In genomic region chr11:88187417-88188133, GRCm38 (mm10) we compare ENCODE assay signal across 8 mouse cellular contexts. TPM values are rescaled to one million over a fixed set of nuclear protein-coding genes. Genes with fewer than 3 reads are reported as not detected.
DNase-seq lines count a peak whose midpoint lies in the region; ATAC-seq lines count a peak whose summit lies in the region.

No protein-coding gene starts in this region.

- peaks cover 19% of the 10 kb centered on the region; the same call in 1 of the 2 replicates for H3K36me3 ChIP-seq in intestine, embryonic 14.5 days (ENCODE audit: control insufficient read depth, insufficient read depth, low read length)

- H3K4me1 ChIP-seq in intestine, embryonic 14.5 days (replicated peaks; ENCODE audit: control insufficient read depth, insufficient read depth, low read length): peaks cover 25% of the 10 kb centered on the region

- H3K27ac ChIP-seq in intestine, embryonic 14.5 days (ENCODE audit: low read depth): peak overlapping the region; percentile 83

- peak overlapping the region; percentile 43 for H3K4me2 ChIP-seq in intestine, embryonic 14.5 days (ENCODE audit: low read length)

- intact Hi-C loops in gastrocnemius, postnatal 14 days (cut with DNase I; ENCODE audit: low total_unique reads): loop anchor here (5.0 kb wide), 1 partner anchor 215 kb away; no protein-coding TSS in a partner anchor
- intact Hi-C loops in left cerebral cortex, postnatal 10 days (cut with DNase I): loop anchor here (5.0 kb wide), 1 partner anchor 120 kb away; the partner anchor contains the start of gene Vezf1

- peak overlapping the region; percentile 17; the same call in 1 of the 2 replicates for H3K4me3 ChIP-seq in intestine, embryonic 14.5 days (ENCODE audit: low read depth, low read length)

- H3K27me3 ChIP-seq in intestine, embryonic 14.5 days (replicated peaks; ENCODE audit: control insufficient read depth, insufficient read depth, low read length): peaks cover 11% of the 10 kb centered on the region

- peak; percentile 95 for DNase-seq in ZHBTc4 (ENCODE audit: low read depth, low spot score)
- peak; percentile 91 for DNase-seq in gastrocnemius, postnatal 14 days
- DNase-seq in intestine, embryonic 14.5 days (ENCODE audit: low spot score): peak; percentile 84
- DNase-seq in left cerebral cortex, postnatal 10 days (ENCODE audit: extremely low spot score in 1 of 2, low spot score in 2 of 2): peak; percentile 80 to 91
- DNase-seq in right cerebral cortex, postnatal 10 days (ENCODE audit: low spot score in 2 of 2): peak; percentile 89 to 91
- DNase-seq in urinary bladder, postnatal 36 days (ENCODE audit: low spot score in 2 of 2): peak; percentile 76 to 87

- WGBS in intestine, embryonic 14.5 days: 10% methylated on average over 25 of the region's 25 CpGs

- peak; percentile 89 for ATAC-seq in common myeloid progenitor, adult 5-6 weeks (replicated peaks; ENCODE audit: low read depth, poor library complexity, severe bottlenecking)
- peak; percentile 90 for ATAC-seq in intestine, embryonic 14.5 days (replicated peaks; ENCODE audit: low FRiP score, low TSS enrichment, low read depth)
- peak; percentile 93 for ATAC-seq in megakaryocyte progenitor cell, adult 5-6 weeks (replicated peaks; ENCODE audit: poor library complexity)

- H3K9ac ChIP-seq in intestine, embryonic 14.5 days (ENCODE audit: low read length): peak overlapping the region; percentile 29

- H3K9me3 ChIP-seq in intestine, embryonic 14.5 days (ENCODE audit: control insufficient read depth, low read length): no peaks in the 10 kb centered on the region

RNA-seq across cellular contexts. Expression of gene Mrps23, which starts 16.6 kb away (rescaled TPM):
- total RNA-seq in common myeloid progenitor, adult 5-6 weeks (2017): 49.4 and 78.2 TPM in 2 replicates
- 100 to 1,000 TPM; 127 to 132 TPM for total RNA-seq in gastrocnemius, postnatal 14 days (2021)
- 60.8 and 65.2 TPM in 2 replicates for polyA plus RNA-seq in intestine, embryonic 14.5 days (2014; fragmentation: Nextera tagmentation; extraction: Ambion mirVana)
- total RNA-seq in left cerebral cortex, postnatal 10 days (2021): 10 to 100 TPM; 55.1 to 68.0 TPM
- 64.5 and 73.5 TPM in 2 replicates for total RNA-seq in megakaryocyte progenitor cell, adult 5-6 weeks (2015)
- total RNA-seq in megakaryocyte progenitor cell, adult 5-6 weeks (2017): 49.0 and 90.6 TPM in 2 replicates

Comparison
In these comparisons a context has a peak if more than half of its experiments do, and no peak if none do; other contexts are left out.
1. Peak in every context shown above with its lines: DNase-seq, ATAC-seq, H3K4me3 ChIP-seq and H3K27ac ChIP-seq.